Mouse (Mus musculus) large intestine, adult 2 months (tissue): ENCODE data around the gene Gm20388. TPM values are rescaled to one million over a fixed set of nuclear protein-coding genes. Genes with fewer than 3 reads are reported as not detected.

Experiments used
- DNase-seq: peaks from one replicate; pipeline ENCODE4 v3.0.0-alpha.2; 2012; ENCODE audit warnings: low read depth, low spot score
- WGBS: fragments of 180-500 bp; shearing (Covaris S2); methylation state at CpG from one replicate; pipeline ENCODE4 v1.1.7; 2018; 5-methylcytosine and 5-hydroxymethylcytosine counted together
- polyA plus RNA-seq: library from polyadenylated mRNA; depleted of rRNA; stranded (reverse); fragments of >200 nt; gene quantifications from 2 replicates; pipeline ENCODE4 v1.2.3, GENCODE M21; 2012

Gm20388 gene
- polyA plus RNA-seq, 1 experiment: 31.5 TPM

DNA sequence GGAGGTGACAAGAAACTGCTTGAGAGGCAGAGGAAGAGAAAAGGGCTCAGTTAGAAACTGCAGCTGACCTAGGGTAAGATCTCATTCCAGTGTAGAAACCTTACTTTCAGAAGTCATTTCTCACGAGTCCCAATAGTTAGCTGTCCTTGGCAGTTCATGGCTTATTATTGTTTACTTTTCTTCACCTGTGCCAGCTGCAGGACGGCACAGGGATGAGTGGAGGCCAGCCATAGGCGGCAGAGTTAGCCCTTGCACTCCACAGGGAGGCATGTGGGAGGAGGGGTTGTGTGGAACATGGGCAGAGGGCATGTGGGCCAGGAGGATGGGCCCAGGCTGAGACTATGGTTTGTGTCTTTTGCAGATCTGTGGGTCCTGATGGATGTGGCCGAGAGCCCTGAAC is 2472.4 kb downstream of the Gm20388 start:
- 37% methylated on average over 4 of the region's 4 CpGs for WGBS
- no peak for DNase-seq

DNA sequence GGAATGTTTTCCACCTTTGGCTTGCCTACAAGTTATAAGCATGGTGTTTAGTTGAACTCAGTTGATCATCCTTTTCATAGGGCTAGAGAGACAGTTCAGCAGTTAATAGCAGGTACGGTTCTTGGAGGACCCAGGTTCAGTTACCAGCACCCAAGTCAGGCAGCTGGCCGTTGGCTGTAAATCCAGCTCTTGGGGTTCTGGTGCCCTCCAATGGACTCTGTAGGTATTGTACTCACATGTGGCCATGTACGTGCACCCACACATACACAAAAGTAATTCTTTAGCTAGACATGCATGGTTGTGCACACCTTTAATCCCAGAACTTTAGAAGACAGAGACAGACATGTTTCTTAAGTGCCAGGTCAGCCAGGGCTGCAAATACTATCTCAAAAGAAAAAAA is 2478.7 kb downstream of the Gm20388 start:
- WGBS: 84% methylated on average over 3 of the region's 3 CpGs

DNA sequence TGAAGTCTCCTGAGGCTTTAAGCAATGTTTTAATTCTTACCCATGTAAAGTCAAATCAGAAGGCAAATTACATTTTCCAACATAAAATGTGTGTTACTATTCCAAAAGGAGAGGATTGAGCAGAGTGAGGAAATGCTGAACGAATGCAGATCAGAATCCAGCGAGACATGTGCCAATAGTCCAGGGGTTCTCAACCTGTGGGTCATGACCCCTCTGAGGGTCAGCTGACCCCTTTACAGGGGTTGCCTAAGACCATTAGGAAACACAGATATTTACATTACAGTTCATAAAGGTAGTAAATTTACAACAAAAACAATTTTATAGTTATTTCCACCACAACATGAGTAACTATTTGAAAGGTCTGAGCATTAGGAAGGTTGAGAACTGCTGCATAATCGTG is 2480.1 kb downstream of the Gm20388 start:
- 73% methylated on average over 3 of the region's 3 CpGs for WGBS
- no peak for DNase-seq

More for the DNA sequence above, 2478.7 kb downstream of the Gm20388 start:
- no peak for DNase-seq

- DNase-seq: peak; percentile 73
These were observed 2483.1 kb downstream of the Gm20388 start for GRCm38 (mm10) chr8:122393717-122394116.

- 84% methylated on average over 6 of the region's 6 CpGs for WGBS
- DNase-seq: no peak
These were observed 2484.7 kb downstream of the Gm20388 start for GRCm38 (mm10) chr8:122395291-122395690.

DNA sequence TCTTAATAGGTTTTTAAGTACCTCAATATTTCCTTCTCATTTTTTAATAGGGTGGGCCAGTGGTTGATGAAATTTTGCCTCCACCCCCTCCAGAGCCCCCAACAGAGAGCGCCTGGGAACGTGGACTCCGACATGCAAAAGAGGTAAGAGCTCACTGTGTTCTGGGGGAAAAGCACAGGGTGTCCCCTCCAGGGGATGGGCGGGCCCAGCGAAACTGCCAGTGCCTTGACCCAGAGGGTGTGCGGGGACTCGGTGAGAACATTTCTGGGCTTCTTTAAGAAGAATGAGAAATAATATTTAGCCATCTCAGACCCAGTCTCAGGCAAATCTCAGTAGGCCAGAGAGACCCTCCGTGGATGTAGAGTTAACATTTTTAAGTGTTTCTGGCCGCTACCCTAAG is 2487.5 kb downstream of the Gm20388 start:
- 95% methylated on average over 9 of the region's 9 CpGs for WGBS
- DNase-seq: no peak

GRCm38 (mm10) chr8:122405146-122405805 is 2494.6 kb downstream of the Gm20388 start:
- no peak for DNase-seq
- WGBS: 52% methylated on average over 9 of the region's 9 CpGs

DNA sequence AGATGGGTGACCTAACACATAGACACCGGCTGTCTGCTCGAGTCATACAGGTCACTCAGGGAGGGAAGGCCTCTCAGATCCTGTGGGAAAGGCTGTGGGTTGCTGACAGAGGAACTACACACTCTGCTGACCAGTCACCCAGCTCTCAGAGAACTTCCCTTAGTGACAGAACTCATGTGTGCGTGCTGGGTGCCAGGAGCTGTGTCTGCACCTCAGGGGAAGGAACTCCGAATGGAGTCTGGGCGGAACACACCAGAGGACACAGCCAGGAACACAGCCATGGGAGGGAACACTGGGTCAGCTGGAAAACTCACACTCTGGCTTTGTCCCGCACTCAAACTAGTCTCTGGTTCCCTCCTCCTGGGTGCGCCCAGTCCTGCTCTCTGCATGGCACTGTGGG is 2497.0 kb downstream of the Gm20388 start:
- no peak for DNase-seq
- 88% methylated on average over 7 of the region's 7 CpGs for WGBS

DNA sequence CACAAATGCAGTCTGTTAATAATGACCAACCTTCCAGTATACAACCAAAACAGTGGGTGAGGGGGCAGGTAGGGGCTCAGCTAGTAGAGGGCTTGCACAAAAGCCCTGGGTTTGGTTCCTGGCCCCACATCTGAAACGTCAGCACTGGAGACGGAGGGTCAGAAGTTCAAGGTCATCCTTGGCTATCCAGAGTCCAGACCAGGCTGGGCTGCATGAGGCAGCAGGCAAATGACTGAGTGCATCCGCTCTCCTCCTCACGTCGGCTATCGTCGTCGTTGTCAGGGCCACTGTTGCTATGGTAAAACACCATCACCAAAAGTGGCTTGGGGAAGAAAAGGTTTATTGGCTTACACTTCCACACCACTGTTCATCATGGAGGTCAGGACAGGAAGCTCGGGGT is 2503.7 kb downstream of the Gm20388 start:
- no peak for DNase-seq
- WGBS: 79% methylated on average over 9 of the region's 9 CpGs

GRCm38 (mm10) chr8:122415554-122415953 is 2504.9 kb downstream of the Gm20388 start:
- 69% methylated on average over 6 of the region's 6 CpGs for WGBS
- no peak for DNase-seq

GRCm38 (mm10) chr8:122419881-122420555 is 2509.4 kb downstream of the Gm20388 start:
- 69% methylated on average over 9 of the region's 9 CpGs for WGBS
- no peak for DNase-seq

DNA sequence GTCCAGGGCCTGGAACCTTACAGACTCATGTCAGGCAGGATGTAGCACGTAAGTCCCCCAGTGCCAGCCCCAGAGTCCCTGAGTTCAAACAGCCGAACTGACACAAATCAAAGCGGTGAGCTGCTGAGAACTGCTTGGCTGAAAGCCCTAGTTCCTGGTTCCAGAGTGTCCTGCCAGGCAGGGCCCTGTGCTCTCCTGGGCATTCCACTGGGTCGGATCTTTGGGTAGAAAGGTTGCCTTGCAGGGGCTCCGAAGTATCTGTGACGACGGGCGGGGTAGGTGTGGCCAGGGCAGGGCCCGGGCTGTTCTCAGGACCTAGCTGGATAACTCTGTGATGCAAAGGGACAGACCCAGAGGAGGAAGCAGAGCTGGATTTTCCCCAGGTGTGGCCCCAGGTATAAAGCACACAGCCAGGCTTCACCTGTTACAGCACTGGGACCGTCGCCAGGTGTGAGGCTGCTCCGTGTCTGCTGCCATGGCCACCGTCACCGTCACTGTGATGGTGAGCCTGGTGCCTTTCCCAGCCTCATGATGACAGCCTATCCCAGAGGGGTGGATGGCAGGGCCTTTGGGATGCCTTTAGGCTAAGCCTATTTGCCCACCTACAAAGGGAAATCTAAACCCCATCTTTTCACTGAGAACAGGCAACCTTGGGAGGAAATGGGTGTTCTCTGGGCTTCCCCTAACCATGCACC is 2510.9 kb downstream of the Gm20388 start, which contains the start of gene Il17c:
Il17c (plus strand) TSS at position 645 of the 695 bp plus-strand sequence.
- WGBS: 27% methylated on average over 14 of the region's 14 CpGs
- DNase-seq: peak; percentile 91

DNA sequence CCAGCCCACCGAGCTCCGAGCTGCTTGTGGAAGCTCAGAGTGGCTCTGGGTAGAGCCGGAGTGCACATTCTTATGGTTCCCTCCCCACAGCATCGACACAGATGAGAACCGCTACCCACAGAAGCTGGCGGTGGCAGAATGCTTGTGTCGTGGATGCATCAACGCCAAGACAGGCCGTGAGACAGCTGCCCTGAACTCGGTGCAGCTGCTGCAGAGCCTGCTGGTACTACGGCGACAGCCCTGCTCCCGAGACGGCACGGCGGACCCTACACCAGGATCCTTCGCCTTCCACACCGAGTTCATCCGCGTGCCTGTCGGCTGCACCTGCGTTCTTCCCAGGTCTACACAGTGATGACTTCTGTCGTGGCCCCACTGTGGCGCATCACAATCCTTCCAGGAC is 2512.6 kb downstream of the Gm20388 start:
- WGBS: 92% methylated on average over 24 of the region's 24 CpGs
- DNase-seq: no peak

- no peak for DNase-seq
- 14% methylated on average over 5 of the region's 5 CpGs for WGBS
These were observed 2513.0 kb downstream of the Gm20388 start for GRCm38 (mm10) chr8:122423659-122424058.

- WGBS: 40% methylated on average over 9 of the region's 9 CpGs
- no peak for DNase-seq
These were observed 2515.5 kb downstream of the Gm20388 start for GRCm38 (mm10) chr8:122426145-122426544.

DNA sequence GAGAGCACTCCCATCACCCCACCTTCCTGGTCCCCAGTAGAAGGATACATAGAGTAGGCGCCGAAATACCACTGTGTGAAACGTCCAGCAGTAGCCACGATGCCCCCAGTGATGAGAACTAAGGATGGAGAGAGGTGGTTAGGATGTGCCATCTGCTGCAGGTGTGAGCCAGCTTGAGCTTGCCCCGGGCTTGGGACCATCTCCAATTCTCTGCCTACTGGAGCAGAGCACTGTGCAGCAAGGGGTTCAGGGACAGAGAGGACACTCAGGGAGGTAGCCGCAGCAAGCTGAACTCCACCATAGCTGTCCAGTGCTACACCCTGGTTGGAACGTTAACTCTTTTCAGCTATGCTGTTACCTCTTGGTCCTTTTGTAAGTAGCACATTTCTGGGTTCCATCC is 2517.0 kb downstream of the Gm20388 start:
- WGBS: 91% methylated on average over 7 of the region's 7 CpGs

GRCm38 (mm10) chr8:122428163-122428562 is 2517.5 kb downstream of the Gm20388 start:
- WGBS: 85% methylated on average over 9 of the region's 9 CpGs
- no peak for DNase-seq

More for the DNA sequence above, 2517.0 kb downstream of the Gm20388 start:
- no peak for DNase-seq

- WGBS: 81% methylated on average over 10 of the region's 10 CpGs
- DNase-seq: no peak
These were observed 2519.5 kb downstream of the Gm20388 start for GRCm38 (mm10) chr8:122430058-122430636.

DNA sequence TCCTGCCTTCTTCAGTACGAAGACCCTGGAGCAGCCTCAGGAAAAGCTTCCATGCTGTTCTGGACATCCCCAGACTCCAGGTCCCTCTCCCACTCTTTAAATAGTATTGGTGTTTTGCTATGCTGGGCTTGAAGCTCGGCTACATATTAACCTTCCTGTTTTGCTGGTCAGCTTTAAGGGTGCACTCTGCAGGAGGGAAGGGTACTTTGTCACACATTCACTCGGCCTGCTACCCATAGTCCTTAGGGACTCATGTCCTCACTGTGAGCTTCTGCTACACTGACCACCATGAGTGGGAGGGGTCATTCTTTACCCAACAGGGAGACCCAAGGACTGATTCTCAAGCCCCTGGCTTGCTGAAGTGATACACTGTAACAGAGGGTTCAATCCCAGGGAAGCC is 2520.0 kb downstream of the Gm20388 start:
- no peak for DNase-seq
- 64% methylated on average over 3 of the region's 3 CpGs for WGBS

DNA sequence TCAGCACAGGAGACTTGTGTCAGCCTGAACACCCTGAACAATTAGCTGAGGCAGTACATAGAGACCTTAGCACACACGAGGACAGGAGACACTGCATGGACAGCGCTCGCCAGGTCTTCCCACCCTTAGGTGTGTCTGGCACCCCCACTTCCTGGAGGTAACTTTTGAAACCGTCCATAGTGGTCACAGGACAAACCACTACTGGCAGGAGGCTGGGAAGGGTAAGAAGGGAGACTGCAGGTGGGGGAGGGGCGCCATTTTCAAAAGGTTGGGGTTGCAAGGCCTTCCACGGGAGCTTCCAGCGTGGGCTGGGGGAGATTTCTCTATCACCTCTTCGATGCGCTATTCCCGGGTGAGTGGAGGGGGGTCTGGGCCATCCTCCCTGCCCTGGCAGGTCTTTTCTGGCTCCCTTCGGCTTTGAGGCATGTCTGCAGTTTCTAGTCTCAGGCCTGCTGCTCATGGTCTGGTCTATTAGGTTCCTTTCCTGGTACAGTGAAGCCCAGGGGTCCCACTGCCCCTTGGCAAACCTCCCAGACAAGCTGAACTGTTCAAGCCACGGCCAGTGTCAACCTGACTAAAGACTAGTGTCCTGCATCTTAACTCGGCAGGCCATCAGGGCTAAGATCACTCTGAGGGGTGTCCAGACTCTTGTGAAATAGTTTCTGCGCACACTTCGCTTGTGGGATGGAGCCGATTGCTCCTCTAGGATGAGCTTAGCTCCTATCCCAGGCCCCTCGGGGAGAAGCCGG is 2521.2 kb downstream of the Gm20388 start:
- no peak for DNase-seq
- WGBS: 13% methylated on average over 18 of the region's 18 CpGs
